Mouse (Mus musculus) forebrain, embryonic 16.5 days (tissue): ENCODE results near the gene Tenm4. TPM values are rescaled to one million over a fixed set of nuclear protein-coding genes. Genes with fewer than 3 reads are reported as not detected.

ENCODE experiments used
- ATAC-seq: fragments of 200-750 bp; cut with Nextera tagmentation; 2 replicates; pipeline ENCODE4 v1.8.0; 2017; ENCODE audit warnings: mild to moderate bottlenecking, moderate library complexity
- H3K27ac ChIP-seq: fragments of 300-500 bp; sonication (generic); 2 replicates; pipeline ENCODE4 v1.5.1; 2014; ENCODE audit warnings: low read length, control low read depth
- H3K27me3 ChIP-seq: fragments of 300-500 bp; sonication (generic); replicated peaks from 2 replicates; pipeline ENCODE4 v1.6.1; 2014; ENCODE audit warnings: low read length; ENCODE audit not compliant: control insufficient read depth, insufficient read depth
- H3K36me3 ChIP-seq: fragments of 300-500 bp; sonication (generic); 2 replicates; pipeline ENCODE4 v1.6.1; 2014; ENCODE audit not compliant: control insufficient read depth, insufficient read depth
- H3K4me1 ChIP-seq: fragments of 300-500 bp; sonication (generic); replicated peaks from 2 replicates; pipeline ENCODE4 v1.6.1; 2014; ENCODE audit warnings: low read length; ENCODE audit not compliant: control insufficient read depth, insufficient read depth
- H3K4me2 ChIP-seq: fragments of 300-500 bp; sonication (generic); 2 replicates; pipeline ENCODE4 v1.6.1; 2014; ENCODE audit warnings: mild to moderate bottlenecking, low read length, control low read depth
- H3K4me3 ChIP-seq: fragments of 300-500 bp; sonication (generic); replicated peaks from 2 replicates; pipeline ENCODE4 v1.5.1; 2014; ENCODE audit warnings: mild to moderate bottlenecking, low read length, control low read depth
- H3K9ac ChIP-seq: fragments of 300-500 bp; sonication (generic); replicated peaks from 2 replicates; pipeline ENCODE4 v1.6.1; 2014; ENCODE audit warnings: low read depth, low read length, control low read depth
- H3K9me3 ChIP-seq: fragments of 300-500 bp; sonication (generic); 2 replicates; pipeline ENCODE4 v1.6.1; 2016; ENCODE audit warnings: low read length; ENCODE audit not compliant: control insufficient read depth
- WGBS: fragments of 180-500 bp; shearing (Covaris S2); extraction: QIAGEN DNeasy Blood & Tissue Kit; methylation state at CpG from one replicate; pipeline ENCODE4 v1.1.7; 2014; 5-methylcytosine and 5-hydroxymethylcytosine counted together
- polyA plus RNA-seq: library from polyadenylated mRNA; unstranded; fragments of >200 nt; fragmentation: Nextera tagmentation; extraction: Ambion mirVana; gene quantifications from 2 replicates; pipeline ENCODE4 v1.2.1, GENCODE M21; 2015

Gene Tenm4
- polyA plus RNA-seq, 1 experiment from 2014 or later, result 105 TPM

DNA sequence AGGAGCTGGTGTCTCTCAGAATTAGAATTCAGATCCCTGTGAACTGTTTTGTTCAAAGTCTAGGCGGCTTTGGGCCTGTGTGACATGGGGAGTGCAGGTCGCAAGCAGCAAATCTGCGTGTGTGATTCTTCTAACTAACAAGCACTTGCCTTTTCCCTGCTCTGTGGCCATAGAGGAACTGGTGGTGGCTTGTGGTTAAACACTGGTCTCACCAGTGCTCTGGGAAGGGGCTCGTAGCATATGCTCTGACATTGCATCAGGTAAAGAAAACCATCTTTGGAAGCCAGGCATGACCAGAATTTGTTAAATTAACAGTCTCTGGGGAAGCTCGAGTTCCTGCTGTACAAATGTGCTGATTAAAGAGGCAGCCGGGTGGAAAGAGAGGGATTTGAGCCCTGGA lies 308.1 kb downstream of the Tenm4 start:
- Histone ChIP-seq H3K36me3 (no peaks in the 10 kb centered on the region), H3K4me3 (no peak overlapping the region), H3K4me1 (peaks cover 11% of the 10 kb centered on the region), H3K4me2 (no peak overlapping the region), H3K27me3 (no peaks in the 10 kb centered on the region), H3K9me3 (no peaks in the 10 kb centered on the region), H3K27ac (no peak overlapping the region), H3K9ac (no peak overlapping the region)
- ATAC-seq, result no peak
- 75% methylated on average over 6 of the region's 6 CpGs for WGBS

DNA sequence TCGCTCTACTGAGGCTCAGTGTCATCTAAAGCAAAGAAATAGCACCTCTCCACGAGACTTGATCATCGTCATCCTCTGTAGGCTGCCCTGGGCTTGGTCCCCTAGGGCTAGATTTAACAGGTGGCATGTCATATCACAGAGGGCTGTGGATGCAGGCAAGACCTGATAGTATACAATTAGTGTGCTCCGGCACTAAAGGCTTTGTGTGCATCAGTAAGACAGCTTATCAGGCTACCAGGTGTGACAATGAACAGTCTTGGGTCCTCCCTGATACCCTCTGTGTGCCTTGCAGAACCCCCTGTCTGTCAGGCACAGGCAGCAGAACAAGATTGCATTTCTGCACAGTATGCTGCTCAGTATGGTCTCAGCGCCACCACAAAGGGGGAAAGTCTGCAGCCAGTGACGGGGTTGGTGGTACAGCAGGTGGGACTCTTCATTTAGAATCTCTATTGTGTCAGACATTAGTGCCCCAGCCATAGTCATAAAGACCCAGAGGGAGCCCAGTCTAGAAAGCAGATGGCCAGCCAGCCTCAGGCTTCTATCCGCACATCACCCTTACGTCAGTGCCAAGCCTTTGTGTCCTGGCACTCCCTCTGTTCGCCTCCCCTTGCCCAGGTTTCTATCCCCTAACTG lies 309.4 kb downstream of the Tenm4 start:
- H3K4me2 ChIP-seq, result no peak overlapping the region
- 60% methylated on average over 9 of the region's 9 CpGs for WGBS
- H3K9ac ChIP-seq, result no peak overlapping the region
- no peaks in the 10 kb centered on the region for H3K36me3 ChIP-seq
- ATAC-seq, result peak; percentile 51
- peak overlapping the region; percentile 24 for H3K27ac ChIP-seq
- H3K27me3 ChIP-seq, result no peaks in the 10 kb centered on the region
- no peaks in the 10 kb centered on the region; the same call in 1 of the 2 replicates for H3K4me1 ChIP-seq
- no peaks in the 10 kb centered on the region for H3K9me3 ChIP-seq
- no peak overlapping the region for H3K4me3 ChIP-seq

DNA sequence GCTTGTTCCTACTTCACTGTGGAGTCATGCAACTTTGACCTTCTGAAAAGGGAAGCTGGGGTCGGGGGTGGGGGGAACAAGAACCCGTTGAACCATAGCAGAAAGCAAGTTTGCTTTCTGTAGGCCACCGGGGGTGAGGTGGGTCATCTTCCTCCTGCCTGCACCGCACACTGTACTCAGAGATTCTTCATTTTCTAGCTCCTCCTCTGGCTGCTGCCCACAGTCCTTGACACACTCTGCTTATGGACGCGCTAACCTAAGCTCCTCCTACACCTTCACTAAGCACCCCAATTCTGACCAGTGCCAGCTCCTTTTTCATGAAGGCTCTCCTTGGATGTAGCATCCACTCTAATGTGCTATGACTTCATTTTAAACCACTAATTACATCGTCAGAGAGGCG lies 311.9 kb downstream of the Tenm4 start:
- no peaks in the 10 kb centered on the region; the same call in 1 of the 2 replicates for H3K4me1 ChIP-seq
- H3K9ac ChIP-seq, result no peak overlapping the region
- no peak overlapping the region for H3K4me3 ChIP-seq
- H3K27me3 ChIP-seq, result no peaks in the 10 kb centered on the region
- WGBS, result 79% methylated on average over 8 of the region's 8 CpGs
- no peak overlapping the region for H3K4me2 ChIP-seq
- H3K9me3 ChIP-seq, result no peaks in the 10 kb centered on the region
- no peaks in the 10 kb centered on the region for H3K36me3 ChIP-seq
- ATAC-seq, result no peak
- no peak overlapping the region for H3K27ac ChIP-seq

DNA sequence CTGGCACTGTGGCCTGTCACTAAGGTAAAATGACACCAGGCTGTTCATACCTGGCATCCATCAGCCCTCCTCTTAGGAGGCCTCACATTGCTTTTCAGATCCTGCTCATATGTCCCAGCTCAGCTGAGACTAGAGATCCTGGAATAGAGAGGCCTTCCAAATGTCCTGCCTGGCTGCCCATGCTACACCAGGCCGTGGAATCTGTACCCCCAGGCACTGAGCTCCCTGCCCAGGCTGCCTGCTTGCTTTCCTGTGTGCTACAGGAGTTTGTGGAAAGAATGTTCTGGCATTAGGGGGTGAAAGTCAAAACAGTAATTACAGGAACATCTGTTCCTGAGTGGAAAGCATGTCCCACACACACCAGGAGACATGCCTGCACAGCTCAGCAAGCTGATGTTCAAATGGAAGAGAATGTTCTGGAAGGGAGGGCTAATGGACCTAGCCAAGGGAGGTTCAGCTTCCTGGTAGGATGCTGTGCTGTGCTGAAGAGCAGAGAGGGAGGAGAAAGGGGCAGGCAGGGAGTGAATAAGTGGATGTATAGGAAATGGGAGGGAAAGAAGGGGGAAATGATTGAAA lies 313.0 kb downstream of the Tenm4 start:
- Histone ChIP-seq H3K4me1 (no peaks in the 10 kb centered on the region; the same call in 1 of the 2 replicates), H3K9me3 (no peaks in the 10 kb centered on the region), H3K27me3 (no peaks in the 10 kb centered on the region), H3K4me3 (no peak overlapping the region), H3K9ac (no peak overlapping the region), H3K27ac (no peak overlapping the region), H3K36me3 (no peaks in the 10 kb centered on the region), H3K4me2 (no peak overlapping the region)
- 79% methylated on average over 1 of the region's 1 CpGs for WGBS
- no peak for ATAC-seq

DNA sequence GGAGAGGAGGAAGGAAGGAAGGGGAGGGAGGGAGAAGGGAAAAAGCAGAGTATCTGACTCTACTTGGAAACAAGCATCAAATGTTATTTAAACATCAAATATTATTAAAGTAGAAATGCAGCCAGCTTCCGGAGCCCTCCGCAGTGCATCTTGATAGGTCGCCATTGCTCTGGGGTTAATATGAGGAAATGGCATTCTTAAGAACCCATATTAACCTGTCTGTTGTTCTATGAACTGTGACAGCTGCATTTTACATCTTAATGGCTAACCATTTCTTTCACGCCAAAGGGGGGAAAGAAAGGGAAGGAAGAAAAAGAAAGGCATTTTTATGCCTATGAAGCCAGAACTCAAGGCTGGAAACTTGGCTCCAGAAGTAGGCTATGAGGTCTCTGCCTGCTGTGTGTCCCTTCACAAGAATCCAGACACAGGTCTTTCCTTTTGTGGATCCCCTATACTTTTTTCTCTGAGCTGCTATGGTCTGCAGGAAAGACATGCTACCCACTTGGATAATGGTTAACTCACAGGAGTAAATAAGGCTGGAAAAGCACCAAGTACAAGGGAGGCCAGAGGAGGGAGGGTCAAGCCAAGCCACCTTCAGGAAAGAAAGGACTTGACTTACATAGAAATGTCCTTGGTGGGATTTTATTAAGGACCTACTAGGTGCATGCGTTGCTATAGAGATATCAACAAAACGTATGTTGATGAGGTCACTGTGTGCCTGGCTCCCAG lies 318.5 kb downstream of the Tenm4 start:
- WGBS, result 85% methylated on average over 6 of the region's 6 CpGs
- H3K27ac ChIP-seq, result no peak overlapping the region
- H3K4me1 ChIP-seq, result no peaks in the 10 kb centered on the region
- no peak overlapping the region for H3K4me2 ChIP-seq
- no peaks in the 10 kb centered on the region for H3K9me3 ChIP-seq
- H3K36me3 ChIP-seq, result no peaks in the 10 kb centered on the region
- ATAC-seq, result no peak
- H3K4me3 ChIP-seq, result no peak overlapping the region
- H3K9ac ChIP-seq, result no peak overlapping the region
- no peaks in the 10 kb centered on the region for H3K27me3 ChIP-seq

DNA sequence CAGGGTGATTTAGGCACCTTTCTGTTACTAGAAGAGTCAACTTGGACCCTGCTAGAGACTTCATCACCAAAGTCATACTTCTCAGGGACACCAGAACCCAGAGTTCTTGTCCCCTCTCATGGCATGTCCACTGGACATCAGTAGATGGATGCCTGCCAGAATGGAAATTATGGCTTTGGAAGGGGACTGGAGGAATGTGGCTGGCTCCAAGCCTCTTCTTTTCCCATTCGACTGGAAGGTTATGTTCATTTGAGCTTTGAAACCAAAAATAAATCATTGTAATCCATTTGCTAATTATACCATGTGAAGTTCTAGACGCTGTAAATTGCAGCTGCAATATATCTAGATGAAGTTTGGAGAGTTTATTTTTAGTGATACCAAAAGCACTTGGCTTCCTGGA lies 320.9 kb downstream of the Tenm4 start:
- no peak for ATAC-seq
- no peak overlapping the region for H3K4me3 ChIP-seq
- no peak overlapping the region for H3K4me2 ChIP-seq
- H3K9ac ChIP-seq, result no peak overlapping the region
- 0 out of 2 replicates have a peak, but pooled peaks cover under 1% of the 10 kb centered on the region for H3K4me1 ChIP-seq
- WGBS, result 75% methylated on average over 2 of the region's 2 CpGs
- H3K36me3 ChIP-seq, result no peaks in the 10 kb centered on the region
- H3K27me3 ChIP-seq, result no peaks in the 10 kb centered on the region
- H3K9me3 ChIP-seq, result no peaks in the 10 kb centered on the region
- no peak overlapping the region for H3K27ac ChIP-seq

DNA sequence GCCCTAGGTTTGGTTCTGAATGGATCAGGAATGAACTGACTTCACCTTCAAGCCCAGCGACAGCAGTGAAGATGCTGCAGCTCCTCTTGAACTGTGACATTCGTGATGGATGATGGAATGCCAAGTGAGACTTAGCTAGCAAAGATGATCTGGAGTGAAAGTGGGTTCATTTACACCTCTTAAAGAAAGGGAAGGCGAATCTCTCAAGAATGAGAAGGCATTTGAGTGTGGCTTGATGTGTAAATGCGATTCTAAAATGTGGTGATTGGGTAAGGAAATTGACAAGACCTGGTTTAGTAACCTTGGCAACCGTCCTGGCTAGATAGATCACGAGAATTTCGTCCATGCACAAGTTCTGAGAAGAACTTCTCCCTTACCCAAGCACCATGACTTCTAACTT lies 321.6 kb downstream of the Tenm4 start:
- Histone ChIP-seq H3K27me3 (no peaks in the 10 kb centered on the region), H3K36me3 (no peaks in the 10 kb centered on the region), H3K27ac (no peak overlapping the region), H3K4me1 (0 out of 2 replicates have a peak, but pooled peaks cover 2% of the 10 kb centered on the region), H3K9me3 (no peaks in the 10 kb centered on the region), H3K4me3 (no peak overlapping the region), H3K9ac (no peak overlapping the region), H3K4me2 (no peak overlapping the region)
- 89% methylated on average over 7 of the region's 7 CpGs for WGBS
- ATAC-seq, result no peak

DNA sequence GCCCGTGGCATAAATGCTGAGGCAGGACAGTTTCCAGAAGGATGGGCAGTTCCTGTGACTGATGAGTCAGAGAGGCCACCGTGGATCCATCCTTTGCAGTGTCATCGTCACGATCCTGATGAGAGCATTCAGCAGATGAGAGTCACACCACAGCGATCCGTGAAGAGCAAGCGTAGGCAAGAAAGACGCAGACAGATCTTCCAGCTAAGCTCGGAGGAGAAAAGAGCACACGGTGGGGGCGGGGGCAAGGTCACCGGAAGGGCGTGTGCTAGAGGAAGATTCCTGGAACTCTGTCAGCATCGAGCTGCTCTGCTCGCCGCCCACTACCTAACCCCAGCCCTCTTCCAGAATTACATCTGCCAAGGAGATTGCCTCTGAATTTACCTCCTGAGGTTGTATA lies 323.0 kb downstream of the Tenm4 start:
- WGBS, result 91% methylated on average over 16 of the region's 16 CpGs
- no peaks in the 10 kb centered on the region for H3K9me3 ChIP-seq
- no peak overlapping the region for H3K4me2 ChIP-seq
- no peak overlapping the region for H3K9ac ChIP-seq
- H3K4me3 ChIP-seq, result no peak overlapping the region
- H3K27me3 ChIP-seq, result no peaks in the 10 kb centered on the region
- no peak for ATAC-seq
- H3K36me3 ChIP-seq, result no peaks in the 10 kb centered on the region
- H3K4me1 ChIP-seq, result peaks cover 4% of the 10 kb centered on the region; the same call in 1 of the 2 replicates
- H3K27ac ChIP-seq, result no peak overlapping the region

DNA sequence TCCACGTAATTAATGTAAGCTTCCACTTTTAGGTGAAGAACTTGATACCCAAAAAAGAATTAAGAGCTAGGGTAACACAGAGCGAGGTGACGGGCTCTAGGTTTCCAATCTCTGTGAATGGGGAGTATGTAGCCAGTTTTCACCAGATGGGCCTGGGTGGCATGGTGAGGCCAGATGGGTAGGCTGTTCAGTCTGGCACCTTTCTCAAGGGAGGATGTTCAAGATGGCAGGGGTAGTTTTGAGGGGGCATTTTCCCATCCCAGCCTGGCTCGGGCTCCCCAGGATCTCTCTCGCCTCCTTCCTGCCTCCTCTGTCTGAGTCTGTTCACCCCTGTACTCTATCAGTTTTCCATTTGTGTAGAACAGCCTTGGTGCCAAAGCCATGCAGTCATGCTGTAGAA lies 329.1 kb downstream of the Tenm4 start:
- Histone ChIP-seq H3K36me3 (no peaks in the 10 kb centered on the region), H3K9ac (no peak overlapping the region), H3K27ac (peak overlapping the region; percentile 84), H3K4me1 (peaks cover 20% of the 10 kb centered on the region), H3K4me3 (no peak overlapping the region), H3K27me3 (no peaks in the 10 kb centered on the region), H3K9me3 (no peaks in the 10 kb centered on the region), H3K4me2 (no peak overlapping the region)
- peak; percentile 78 for ATAC-seq
- WGBS, result 61% methylated on average over 5 of the region's 5 CpGs
